ENCODE assay signal across 27 mouse cellular contexts in the genomic region with DNA sequence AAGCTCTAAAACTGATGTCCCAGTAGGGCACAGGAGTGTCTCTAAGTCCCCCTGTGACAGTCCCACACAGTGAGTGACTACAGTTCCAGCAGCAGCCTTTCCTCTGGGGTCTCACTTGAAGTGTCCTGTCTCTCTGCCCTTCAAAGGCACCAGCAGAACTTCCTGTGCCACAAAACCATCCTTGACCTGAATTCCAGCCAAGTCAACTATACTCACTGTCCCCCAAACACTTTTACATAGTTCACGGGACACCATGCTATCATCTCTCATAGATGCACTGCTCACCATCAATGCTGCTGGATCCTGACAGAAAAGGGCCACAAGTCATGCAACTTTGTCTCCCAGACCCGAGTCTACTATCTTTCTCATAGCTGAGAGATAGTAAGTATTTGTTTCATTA.
"Had no signal": no experiment of that assay in that cellular context is flagged by ENCODE, and none has a peak within 500 bp of the region (broad histone marks: within the 10 kb centered on the region; RNA-seq: fewer than 3 reads in every experiment).

No protein-coding gene starts in this region.

- DNase-seq: left cerebral cortex, postnatal 4 days; liver; liver, embryonic 13.5 days; liver, postnatal 0 days; lung, adult 18-20 months; lung, adult 2 months; lung, embryonic 14.5 days; lung, postnatal 10 days; lung, postnatal 14 days; lung, postnatal 36 days; lung, postnatal 4 days; midbrain, embryonic 14.5 days had no signal

- H3K27ac ChIP-seq: limb, embryonic 10.5 days; limb, embryonic 12.5 days; limb, embryonic 13.5 days; limb, embryonic 15.5 days; liver, embryonic 12.5 days; liver, embryonic 13.5 days; liver, embryonic 14.5 days; liver, embryonic 15.5 days; lung, embryonic 15.5 days; macrophage; midbrain, embryonic 10.5 days; midbrain, embryonic 12.5 days; midbrain, embryonic 13.5 days; midbrain, embryonic 15.5 days had no signal

- H3K27me3 ChIP-seq: limb, embryonic 12.5 days; limb, embryonic 13.5 days; limb, embryonic 15.5 days; liver, embryonic 12.5 days; liver, embryonic 13.5 days; liver, embryonic 15.5 days; lung, embryonic 15.5 days; megakaryocyte, embryonic 14.5 days; midbrain, embryonic 12.5 days; midbrain, embryonic 13.5 days; midbrain, embryonic 15.5 days had no signal

- H3K4me1 ChIP-seq: limb, embryonic 10.5 days; limb, embryonic 15.5 days; liver, embryonic 12.5 days; liver, embryonic 13.5 days; liver, embryonic 15.5 days; lung, embryonic 15.5 days; megakaryocyte, embryonic 14.5 days had no signal

- H3K4me3 ChIP-seq: limb, embryonic 10.5 days; limb, embryonic 12.5 days; limb, embryonic 13.5 days; limb, embryonic 15.5 days; liver, embryonic 12.5 days; liver, embryonic 13.5 days; liver, embryonic 15.5 days; lung, embryonic 15.5 days; megakaryocyte, embryonic 14.5 days; midbrain, embryonic 10.5 days; midbrain, embryonic 12.5 days; midbrain, embryonic 13.5 days; midbrain, embryonic 15.5 days; myocyte had no signal

- H3K36me3 ChIP-seq: limb, embryonic 10.5 days; limb, embryonic 12.5 days; limb, embryonic 13.5 days; limb, embryonic 15.5 days; liver, embryonic 12.5 days; liver, embryonic 13.5 days; liver, embryonic 15.5 days; lung, embryonic 15.5 days; midbrain, embryonic 13.5 days; midbrain, embryonic 15.5 days had no signal
